Mouse (Mus musculus): ENCODE data around the gene Sstr5. TPM values are rescaled to one million over a fixed set of nuclear protein-coding genes. Genes with fewer than 3 reads are reported as not detected.

The Sstr5 gene
- polyA plus RNA-seq (2012) = not detected in 2 replicates

DNA sequence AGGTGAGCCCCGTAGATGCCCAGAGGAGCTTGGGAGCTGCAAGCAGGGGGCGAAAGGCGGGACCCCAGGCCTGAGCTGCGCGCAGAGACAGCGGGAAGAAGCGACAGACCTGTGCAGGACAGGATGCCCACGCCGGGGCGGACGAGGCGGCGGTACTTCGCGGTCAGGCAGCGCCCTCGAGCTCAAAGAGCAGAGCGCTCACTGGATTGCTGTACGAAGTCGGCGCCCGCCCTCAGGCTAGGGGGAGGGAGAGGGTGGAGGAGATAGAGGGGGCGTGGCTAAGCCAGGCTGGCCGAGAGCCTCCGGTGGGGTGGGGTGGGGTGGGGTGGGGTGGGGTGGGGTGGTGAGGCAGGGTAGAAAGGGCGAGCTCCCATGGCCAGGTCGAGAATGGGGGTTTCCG lies at the start of gene Sstr5:
TSS of gene Sstr5 (minus strand) at position 276 of the 400 bp plus-strand sequence.

DNA sequence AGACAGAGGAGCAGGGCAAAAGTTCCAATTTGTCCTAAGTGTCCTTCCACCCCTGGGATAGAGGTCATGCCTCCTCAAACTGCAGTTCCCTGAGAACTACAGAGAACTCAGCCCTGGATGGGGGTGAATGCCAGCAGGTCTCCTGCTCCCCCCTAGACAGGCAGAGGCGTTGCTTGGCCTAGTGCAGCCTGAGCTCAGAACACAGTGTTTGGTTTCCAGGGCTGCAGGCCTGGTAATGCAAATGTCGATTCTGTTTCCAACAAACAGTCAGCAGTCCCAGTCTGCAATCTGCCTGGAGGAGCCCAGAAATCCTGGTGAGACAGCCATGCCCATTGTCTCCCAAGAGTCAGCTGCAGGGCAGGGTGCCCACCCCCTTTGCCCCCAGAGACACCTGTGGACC lies 42.8 kb downstream of the Sstr5 start, which contains the start of gene Tekt4:
TSS of gene Tekt4 (plus strand) at position 344 of the 400 bp plus-strand sequence.

Other genes starting within 250 kb of the Sstr5 start
- 19.0 and 20.3 TPM in 2 replicates for gene Baiap3, start 240.9 kb downstream of the Sstr5 start, polyA plus RNA-seq (2012)
- gene Ube2i, start 222.7 kb downstream of the Sstr5 start, polyA plus RNA-seq (2012) = 334 and 403 TPM in 2 replicates
- 55.9 and 60.0 TPM in 2 replicates for gene Prss34, start 198.9 kb downstream of the Sstr5 start, polyA plus RNA-seq (2012)
- not detected in 2 replicates for gene Prss28, start 188.6 kb downstream of the Sstr5 start, polyA plus RNA-seq (2012)
- not detected in 2 replicates for gene Prss29, start 178.6 kb downstream of the Sstr5 start, polyA plus RNA-seq (2012)
- not detected in 2 replicates for gene Tpsab1, start 151.7 kb downstream of the Sstr5 start, polyA plus RNA-seq (2012)
- gene Tpsb2, start 131.0 kb downstream of the Sstr5 start, polyA plus RNA-seq (2012) = not detected in 2 replicates
- gene Tpsg1, start 128.0 kb downstream of the Sstr5 start, polyA plus RNA-seq (2012) = not detected in 2 replicates
- gene Cacna1h, start 63.5 kb downstream of the Sstr5 start, polyA plus RNA-seq (2012) = 1.4 and 1.6 TPM in 2 replicates
- gene Tekt4, start 42.7 kb downstream of the Sstr5 start, polyA plus RNA-seq (2012) = not detected in 2 replicates
- 0.63 and 1.7 TPM in 2 replicates for gene Sox8, start 73.4 kb upstream of the Sstr5 start, polyA plus RNA-seq (2012)
- gene Lmf1, start 81.8 kb upstream of the Sstr5 start, polyA plus RNA-seq (2012) = 37.2 and 46.2 TPM in 2 replicates
- not detected in 2 replicates for gene Gng13, start 219.9 kb upstream of the Sstr5 start, polyA plus RNA-seq (2012)
- gene Chtf18, start 230.1 kb upstream of the Sstr5 start, polyA plus RNA-seq (2012) = 62.0 and 75.4 TPM in 2 replicates
- gene Rpusd1, start 230.4 kb upstream of the Sstr5 start, polyA plus RNA-seq (2012) = 29.2 and 34.8 TPM in 2 replicates
- gene Mslnl, start 238.8 kb upstream of the Sstr5 start, polyA plus RNA-seq (2012) = 0.04 TPM in 1 of 2 replicates, not detected in the other